Mouse (Mus musculus) forebrain, embryonic 16.5 days (tissue): ENCODE results near the gene Scn4a. TPM values are rescaled to one million over a fixed set of nuclear protein-coding genes. Genes with fewer than 3 reads are reported as not detected.
"Not testable (repeated sequence)": the region's sequence is repeated elsewhere in the genome, so short reads cannot be mapped to it uniquely, and the experiment has no call there.

Experiments used
- ATAC-seq: fragments of 200-750 bp; cut with Nextera tagmentation; 2 replicates; pipeline ENCODE4 v1.8.0; 2017; ENCODE audit warnings: mild to moderate bottlenecking, moderate library complexity
- H3K27ac ChIP-seq: fragments of 300-500 bp; sonication (generic); 2 replicates; pipeline ENCODE4 v1.5.1; 2014; ENCODE audit warnings: low read length, control low read depth
- H3K27me3 ChIP-seq: fragments of 300-500 bp; sonication (generic); replicated peaks from 2 replicates; pipeline ENCODE4 v1.6.1; 2014; ENCODE audit warnings: low read length; ENCODE audit not compliant: control insufficient read depth, insufficient read depth
- H3K36me3 ChIP-seq: fragments of 300-500 bp; sonication (generic); 2 replicates; pipeline ENCODE4 v1.6.1; 2014; ENCODE audit not compliant: control insufficient read depth, insufficient read depth
- H3K4me1 ChIP-seq: fragments of 300-500 bp; sonication (generic); replicated peaks from 2 replicates; pipeline ENCODE4 v1.6.1; 2014; ENCODE audit warnings: low read length; ENCODE audit not compliant: control insufficient read depth, insufficient read depth
- H3K4me2 ChIP-seq: fragments of 300-500 bp; sonication (generic); 2 replicates; pipeline ENCODE4 v1.6.1; 2014; ENCODE audit warnings: mild to moderate bottlenecking, low read length, control low read depth
- H3K4me3 ChIP-seq: fragments of 300-500 bp; sonication (generic); replicated peaks from 2 replicates; pipeline ENCODE4 v1.5.1; 2014; ENCODE audit warnings: mild to moderate bottlenecking, low read length, control low read depth
- H3K9ac ChIP-seq: fragments of 300-500 bp; sonication (generic); replicated peaks from 2 replicates; pipeline ENCODE4 v1.6.1; 2014; ENCODE audit warnings: low read depth, low read length, control low read depth
- H3K9me3 ChIP-seq: fragments of 300-500 bp; sonication (generic); 2 replicates; pipeline ENCODE4 v1.6.1; 2016; ENCODE audit warnings: low read length; ENCODE audit not compliant: control insufficient read depth
- WGBS: fragments of 180-500 bp; shearing (Covaris S2); extraction: QIAGEN DNeasy Blood & Tissue Kit; methylation state at CpG from one replicate; pipeline ENCODE4 v1.1.7; 2014; 5-methylcytosine and 5-hydroxymethylcytosine counted together
- polyA plus RNA-seq: library from polyadenylated mRNA; unstranded; fragments of >200 nt; fragmentation: Nextera tagmentation; extraction: Ambion mirVana; gene quantifications from 2 replicates; pipeline ENCODE4 v1.2.1, GENCODE M21; 2015

Scn4a gene
- 0.03 TPM in 1 of 2 replicates, not detected in the other for polyA plus RNA-seq

DNA sequence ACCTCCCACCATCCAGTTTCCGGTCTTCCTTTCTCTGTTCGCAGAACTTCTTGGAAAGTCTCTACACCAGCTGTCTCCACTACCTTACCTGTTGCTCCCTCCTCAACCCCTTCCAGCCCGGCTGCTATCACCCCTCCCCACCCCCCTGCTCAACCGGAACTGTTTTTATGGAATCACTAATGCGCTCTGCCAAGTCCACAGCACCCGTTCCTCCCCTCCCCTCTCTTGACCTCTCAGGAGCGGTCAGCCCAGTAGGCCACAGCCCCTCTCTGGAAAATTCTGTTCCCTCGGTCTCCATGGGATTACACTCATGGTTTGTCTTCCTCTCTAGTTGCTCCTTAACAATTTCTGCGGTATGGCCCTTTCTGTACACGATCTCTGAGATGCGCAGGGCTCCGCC is at the start of gene Scn4a:
Gene Scn4a, minus strand, starts transcription at position 101 of the 400 bp plus-strand sequence.
- WGBS: 91% methylated on average over 12 of the region's 12 CpGs
- Histone ChIP-seq H3K36me3 (no peaks in the 10 kb centered on the region), H3K27me3 (no peaks in the 10 kb centered on the region), H3K27ac (no peak within 1 kb of the TSS), H3K4me3 (no peak within 1 kb of the TSS), H3K9ac (no peak within 1 kb of the TSS), H3K4me1 (no peaks in the 10 kb centered on the region), H3K9me3 (no peaks in the 10 kb centered on the region), H3K4me2 (no peak within 1 kb of the TSS)
- no peak for ATAC-seq

GRCm38 (mm10) chr11:106398481-106398880 is 45.4 kb upstream of the Scn4a start:
- H3K4me1 ChIP-seq: no peaks in the 10 kb centered on the region
- no peaks in the 10 kb centered on the region for H3K27me3 ChIP-seq
- ATAC-seq: no peak
- H3K4me2 ChIP-seq: no peak overlapping the region
- H3K4me3 ChIP-seq: no peak overlapping the region
- no peaks in the 10 kb centered on the region for H3K9me3 ChIP-seq
- no peak overlapping the region for H3K9ac ChIP-seq
- 94% methylated on average over 8 of the region's 8 CpGs for WGBS
- H3K27ac ChIP-seq: no peak overlapping the region
- peaks cover 9% of the 10 kb centered on the region; the same call in 1 of the 2 replicates for H3K36me3 ChIP-seq

- Histone ChIP-seq H3K36me3 (peaks cover 6% of the 10 kb centered on the region; the same call in 1 of the 2 replicates), H3K4me3 (no peak overlapping the region), H3K9me3 (no peaks in the 10 kb centered on the region), H3K4me2 (no peak overlapping the region), H3K9ac (no peak overlapping the region), H3K27me3 (no peaks in the 10 kb centered on the region), H3K4me1 (no peaks in the 10 kb centered on the region), H3K27ac (no peak overlapping the region)
- ATAC-seq: no peak
- WGBS: 86% methylated on average over 3 of the region's 3 CpGs
These were observed 44.6 kb upstream of the Scn4a start for GRCm38 (mm10) chr11:106397656-106398055.

- not testable (repeated sequence) for H3K9ac ChIP-seq, H3K4me3 ChIP-seq, H3K27me3 ChIP-seq, H3K4me2 ChIP-seq, H3K9me3 ChIP-seq, H3K4me1 ChIP-seq, ATAC-seq, H3K27ac ChIP-seq, H3K36me3 ChIP-seq
- WGBS: 93% methylated on average over 2 of the region's 2 CpGs
These were observed 41.0 kb upstream of the Scn4a start for GRCm38 (mm10) chr11:106394055-106394454.

DNA sequence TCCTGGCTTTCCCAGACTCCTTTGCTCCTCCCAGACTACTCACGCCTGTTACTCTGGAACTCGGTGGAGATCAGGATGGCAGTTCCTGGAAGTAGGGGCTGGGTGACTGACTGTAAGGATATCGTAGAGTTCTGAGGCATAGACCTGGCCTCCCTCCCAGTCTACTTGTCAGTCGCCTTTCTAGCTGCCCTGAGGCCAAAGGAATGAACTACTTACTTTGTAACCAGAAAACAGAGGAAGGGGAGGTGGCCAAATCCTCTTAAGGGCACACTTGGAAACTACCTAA is 40.2 kb upstream of the Scn4a start:
- no peak overlapping the region for H3K9ac ChIP-seq
- no peaks in the 10 kb centered on the region for H3K27me3 ChIP-seq
- 70% methylated on average over 4 of the region's 4 CpGs for WGBS
- H3K4me2 ChIP-seq: no peak overlapping the region
- H3K4me1 ChIP-seq: no peaks in the 10 kb centered on the region
- no peaks in the 10 kb centered on the region for H3K36me3 ChIP-seq
- no peak overlapping the region for H3K4me3 ChIP-seq
- no peaks in the 10 kb centered on the region for H3K9me3 ChIP-seq
- no peak overlapping the region for H3K27ac ChIP-seq
- ATAC-seq: no peak

DNA sequence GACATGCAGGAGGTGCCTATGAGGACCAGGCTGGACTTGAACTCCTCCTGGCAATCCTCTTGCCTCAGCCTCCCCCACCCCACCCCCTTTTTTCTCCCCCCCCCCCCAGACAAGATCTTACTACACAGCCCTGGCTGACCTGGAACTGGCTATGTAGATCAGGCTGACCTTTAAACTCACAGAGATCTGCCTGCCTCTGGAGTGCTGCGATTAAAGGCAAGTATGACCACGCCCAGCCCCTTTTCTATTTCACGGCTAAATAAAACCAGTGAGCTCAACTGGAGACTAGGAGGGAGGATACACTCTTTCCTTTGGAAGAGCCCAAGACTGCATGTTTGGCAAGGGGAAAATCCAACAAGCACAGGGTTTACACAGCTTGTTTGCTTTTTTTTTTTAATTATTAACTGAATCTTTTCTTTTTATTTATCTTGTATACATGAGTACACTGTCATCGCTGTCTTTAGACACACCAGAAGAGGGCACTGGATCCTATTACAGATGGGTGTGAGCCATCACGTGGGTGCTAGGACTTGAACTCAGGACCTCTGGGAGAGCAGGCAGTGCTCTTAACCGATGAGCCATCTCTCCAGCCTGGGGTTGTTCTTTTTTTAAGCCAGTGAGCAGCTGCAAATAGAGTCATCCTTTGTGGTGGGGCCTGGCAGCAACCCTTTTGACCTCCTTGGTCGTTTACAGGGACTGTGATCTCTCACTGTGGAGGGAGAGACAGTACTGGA is 39.7 kb upstream of the Scn4a start:
- H3K27me3 ChIP-seq: no peaks in the 10 kb centered on the region
- WGBS: 67% methylated on average over 7 of the region's 7 CpGs
- no peaks in the 10 kb centered on the region for H3K9me3 ChIP-seq
- H3K9ac ChIP-seq: no peak overlapping the region
- H3K4me1 ChIP-seq: no peaks in the 10 kb centered on the region
- no peak overlapping the region for H3K4me3 ChIP-seq
- no peak for ATAC-seq
- no peaks in the 10 kb centered on the region for H3K36me3 ChIP-seq
- no peak overlapping the region for H3K4me2 ChIP-seq
- H3K27ac ChIP-seq: no peak overlapping the region

- Histone ChIP-seq H3K36me3 (no peaks in the 10 kb centered on the region), H3K4me3 (no peak overlapping the region), H3K27ac (no peak overlapping the region), H3K4me2 (no peak overlapping the region), H3K9ac (no peak overlapping the region), H3K4me1 (no peaks in the 10 kb centered on the region), H3K9me3 (no peaks in the 10 kb centered on the region), H3K27me3 (no peaks in the 10 kb centered on the region)
- 33% methylated on average over 6 of the region's 6 CpGs for WGBS
- 0 out of 2 replicates have a peak, but pooled peaks have one; percentile 50 for ATAC-seq
These were observed 38.6 kb upstream of the Scn4a start for GRCm38 (mm10) chr11:106391546-106392188.

- no peak overlapping the region for H3K9ac ChIP-seq
- 76% methylated on average over 3 of the region's 3 CpGs for WGBS
- H3K4me1 ChIP-seq: no peaks in the 10 kb centered on the region
- H3K9me3 ChIP-seq: no peaks in the 10 kb centered on the region
- H3K4me2 ChIP-seq: no peak overlapping the region
- no peaks in the 10 kb centered on the region for H3K36me3 ChIP-seq
- H3K4me3 ChIP-seq: no peak overlapping the region
- no peaks in the 10 kb centered on the region for H3K27me3 ChIP-seq
- no peak for ATAC-seq
- H3K27ac ChIP-seq: no peak overlapping the region
These were observed 37.7 kb upstream of the Scn4a start for GRCm38 (mm10) chr11:106390757-106391156.

- H3K9ac ChIP-seq: no peak overlapping the region
- no peak overlapping the region for H3K4me3 ChIP-seq
- H3K4me2 ChIP-seq: no peak overlapping the region
- no peaks in the 10 kb centered on the region for H3K36me3 ChIP-seq
- H3K9me3 ChIP-seq: no peaks in the 10 kb centered on the region
- ATAC-seq: no peak
- WGBS: 37% methylated on average over 3 of the region's 3 CpGs
- H3K27ac ChIP-seq: no peak overlapping the region
- no peaks in the 10 kb centered on the region for H3K4me1 ChIP-seq
- H3K27me3 ChIP-seq: no peaks in the 10 kb centered on the region
These were observed 36.5 kb upstream of the Scn4a start for GRCm38 (mm10) chr11:106389611-106390010.
